ENCODE assay signal across 22 mouse cellular contexts in the genomic region with DNA sequence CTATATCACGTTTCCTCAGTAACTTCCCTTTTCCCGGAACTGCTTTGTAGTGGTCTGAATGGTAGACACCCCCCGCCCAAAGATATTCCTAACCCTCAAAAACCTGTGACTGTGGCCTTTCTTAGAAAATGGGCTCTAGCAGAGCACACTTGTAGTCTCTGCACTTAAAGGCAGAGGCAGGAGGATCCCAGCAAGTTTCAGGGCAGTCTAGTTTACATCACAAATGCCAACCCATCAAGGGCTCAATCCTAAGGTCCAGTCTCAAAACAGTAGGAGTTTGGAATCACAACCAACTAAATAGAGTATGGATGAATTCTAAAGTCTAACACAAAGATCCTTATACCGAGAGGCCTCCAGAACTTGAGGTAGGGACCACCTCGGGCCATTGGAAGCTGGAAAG. TPM values are rescaled to one million over a fixed set of nuclear protein-coding genes. Genes with fewer than 3 reads are reported as not detected.
DNase-seq lines count a peak whose midpoint lies in the region; TF ChIP-seq lines count a peak whose summit lies in the region.
"Had no signal": no experiment of that assay in that cellular context is flagged by ENCODE, and none has a peak within 500 bp of the region (broad histone marks: within the 10 kb centered on the region; RNA-seq: fewer than 3 reads in every experiment).

No protein-coding gene starts in this region.

- no peak for TF ChIP-seq CTCF in E14TG2a.4 (conservative IDR thresholded peaks at IDR 0.05; ENCODE audit: low read length)

- no peaks in the 10 kb centered on the region for H3K27me3 ChIP-seq in E14TG2a.4 (ENCODE audit: insufficient read depth, low read length)

- H3K36me3 ChIP-seq in E14TG2a.4 (ENCODE audit: insufficient read depth, low read length), result peaks cover 44% of the 10 kb centered on the region
- H3K36me3 ChIP-seq: embryonic facial prominence, embryonic 13.5 days; embryonic facial prominence, embryonic 15.5 days; forebrain, embryonic 10.5 days; forebrain, embryonic 12.5 days had no signal

- H3K4me1 ChIP-seq in E14TG2a.4 (replicated peaks; ENCODE audit: low read depth, low read length), result peaks cover 69% of the 10 kb centered on the region

- intact Hi-C loops in heart, postnatal 25 days (cut with DNase I), result no loop called here

- peak; percentile 77 for DNase-seq in ES-CJ7 (ENCODE audit: low read depth, low spot score)
- DNase-seq in R1 (ENCODE audit: low read depth, low spot score), result peak; percentile 59
- DNase-seq in frontal cortex, postnatal 10 days (ENCODE audit: low spot score in 2 of 2), result no peak
- no peak for DNase-seq in heart, postnatal 25 days (ENCODE audit: low spot score)
- no peak for DNase-seq in right cerebral cortex, adult 18-20 months
- DNase-seq: adrenal gland, adult 2 months; adrenal gland, postnatal 10 days; adrenal gland, postnatal 25 days; B cell, adult 2 months; cerebellum, adult 11 months; cerebellum, adult 18-20 months; cerebellum, adult 8-10 months; cerebellum, adult 9-11 months; cerebellum, postnatal 14 days; cerebellum, postnatal 36 days had no signal

- H3K4me3 ChIP-seq in E14TG2a.4 (replicated peaks; ENCODE audit: low read length), result peak overlapping the region; percentile 93
- H3K4me3 ChIP-seq: embryonic facial prominence, embryonic 13.5 days; embryonic facial prominence, embryonic 15.5 days; erythroblast, embryonic 14.5 days; forebrain, embryonic 12.5 days had no signal

- H3K9me3 ChIP-seq in E14TG2a.4 (ENCODE audit: low read length), result no peaks in the 10 kb centered on the region
- H3K9me3 ChIP-seq: embryonic facial prominence, embryonic 13.5 days; embryonic facial prominence, embryonic 15.5 days; forebrain, embryonic 10.5 days; forebrain, embryonic 12.5 days had no signal

RNA-seq across cellular contexts. Expression of a gene that starts 4.0 kb away (rescaled TPM):
- 1 to 10 TPM in 1 of 2 experiments, under 1 TPM in 1; 0.94 to 1.5 TPM for total RNA-seq in heart, postnatal 25 days (2021)

RNA-seq across cellular contexts. Expression of a gene that starts 37.7 kb away (rescaled TPM):
- total RNA-seq in heart, postnatal 25 days (2021), result 10 to 100 TPM; 59.8 to 63.3 TPM

RNA-seq across cellular contexts. Expression of a gene that starts 49.6 kb away (rescaled TPM):
- under 1 TPM; 0.20 to 0.47 TPM for total RNA-seq in heart, postnatal 25 days (2021)
- total RNA-seq: common myeloid progenitor, adult 5-6 weeks had no signal

Comparison
In these comparisons a context has a peak if more than half of its experiments do, and no peak if none do; other contexts are left out.
1. DNase-seq: peak in ES-CJ7 (single experiment) and R1 (single experiment); none in frontal cortex, postnatal 10 days (0 of 2), heart, postnatal 25 days (single experiment) and right cerebral cortex, adult 18-20 months (single experiment).